Mouse (Mus musculus): ENCODE data around the gene Tada2a. TPM values are rescaled to one million over a fixed set of nuclear protein-coding genes. Genes with fewer than 3 reads are reported as not detected.

The Tada2a gene
- total RNA-seq, 2 experiments from 2014 or later = 27.0 to 34.6 TPM

GRCm38 (mm10) chr11:84066927-84067645 lies 62.3 kb downstream of the Tada2a start:
- no peak for DNase-seq (ENCODE audit: extremely low spot score in 1 of 2, low spot score in 1 of 2)

- no peak for DNase-seq (ENCODE audit: extremely low spot score in 1 of 2, low spot score in 1 of 2)
Measured at GRCm38 (mm10) chr11:84066071-84066481, 63.3 kb downstream of the Tada2a start.

GRCm38 (mm10) chr11:84063631-84064209 lies 65.7 kb downstream of the Tada2a start:
- DNase-seq (ENCODE audit: extremely low spot score in 1 of 2, low spot score in 1 of 2) = no peak

GRCm38 (mm10) chr11:84062805-84063204 lies 66.6 kb downstream of the Tada2a start:
- DNase-seq (ENCODE audit: extremely low spot score in 1 of 2, low spot score in 1 of 2) = no peak

- no peak for DNase-seq (ENCODE audit: extremely low spot score in 1 of 2, low spot score in 1 of 2)
Measured at GRCm38 (mm10) chr11:84061881-84062280, 67.5 kb downstream of the Tada2a start.

GRCm38 (mm10) chr11:84060635-84061034 lies 68.8 kb downstream of the Tada2a start:
- DNase-seq (ENCODE audit: extremely low spot score in 1 of 2, low spot score in 1 of 2) = no peak

GRCm38 (mm10) chr11:84059784-84060183 lies 69.6 kb downstream of the Tada2a start:
- DNase-seq (ENCODE audit: extremely low spot score in 1 of 2, low spot score in 1 of 2) = no peak

GRCm38 (mm10) chr11:84057418-84057817 lies 72.0 kb downstream of the Tada2a start:
- DNase-seq (ENCODE audit: extremely low spot score in 1 of 2, low spot score in 1 of 2) = no peak

GRCm38 (mm10) chr11:84053524-84054163 lies 75.8 kb downstream of the Tada2a start:
- peak in 1 of 2 experiments; percentile 65 for DNase-seq (ENCODE audit: extremely low spot score in 1 of 2, low spot score in 1 of 2)

- no peak for DNase-seq (ENCODE audit: extremely low spot score in 1 of 2, low spot score in 1 of 2)
Measured at GRCm38 (mm10) chr11:84053055-84053454, 76.3 kb downstream of the Tada2a start.

GRCm38 (mm10) chr11:84048411-84048810 lies 81.0 kb downstream of the Tada2a start:
- no peak for DNase-seq (ENCODE audit: extremely low spot score in 1 of 2, low spot score in 1 of 2)

GRCm38 (mm10) chr11:84047270-84047669 lies 82.1 kb downstream of the Tada2a start:
- no peak for DNase-seq (ENCODE audit: extremely low spot score in 1 of 2, low spot score in 1 of 2)

GRCm38 (mm10) chr11:84044988-84045387 lies 84.4 kb downstream of the Tada2a start:
- no peak for DNase-seq (ENCODE audit: extremely low spot score in 1 of 2, low spot score in 1 of 2)

- no peak for DNase-seq (ENCODE audit: extremely low spot score in 1 of 2, low spot score in 1 of 2)
Measured at GRCm38 (mm10) chr11:84042808-84043762, 86.3 kb downstream of the Tada2a start.

- no peak for DNase-seq (ENCODE audit: extremely low spot score in 1 of 2, low spot score in 1 of 2)
Measured at GRCm38 (mm10) chr11:84040621-84041020, 88.8 kb downstream of the Tada2a start.

GRCm38 (mm10) chr11:84033671-84034070 lies 95.7 kb downstream of the Tada2a start:
- no peak for DNase-seq (ENCODE audit: extremely low spot score in 1 of 2, low spot score in 1 of 2)

GRCm38 (mm10) chr11:84032559-84032958 lies 96.8 kb downstream of the Tada2a start:
- DNase-seq (ENCODE audit: extremely low spot score in 1 of 2, low spot score in 1 of 2) = no peak

- DNase-seq (ENCODE audit: extremely low spot score in 1 of 2, low spot score in 1 of 2) = peak; percentile 52 to 68
Measured at GRCm38 (mm10) chr11:84031971-84032370, 97.4 kb downstream of the Tada2a start.
